Mouse (Mus musculus) heart, embryonic 14.5 days (tissue): ENCODE measurements at regions not wholly inside any gene's neighbourhood (a gene's known extent, or its start where the extent isn't known, plus 50 kb on each side); places are given as distances from the start of the nearest gene placed in this dataset.

Experiments used
- ATAC-seq: fragments of 200-750 bp; cut with Nextera tagmentation; 2 replicates; pipeline ENCODE4 v1.8.0; 2017; ENCODE audit warnings: low read depth, moderate TSS enrichment; ENCODE audit not compliant: insufficient number of reproducible peaks, insufficient read depth, low FRiP score
- H3K27ac ChIP-seq, 2 experiments: fragments of 200-500 bp in 1 of 2; fragments of 300-500 bp in 1 of 2; sonication (generic) in 1 of 2; replicated peaks in 1 of 2; 2 replicates each; pipeline ENCODE4 v1.5.1; 2012 to 2014; ENCODE audit warnings: low read depth in 2 of 2, low read length in 2 of 2, control low read depth in 1 of 2, mild to moderate bottlenecking in 1 of 2, mixed read lengths in 1 of 2; ENCODE audit not compliant: control insufficient read depth in 1 of 2, insufficient read depth in 1 of 2
- H3K27me3 ChIP-seq: fragments of 300-500 bp; sonication (generic); 2 replicates; pipeline ENCODE4 v1.6.1; 2014; ENCODE audit warnings: mild to moderate bottlenecking, low read length, control low read depth; ENCODE audit not compliant: control insufficient read depth, insufficient read depth
- H3K36me3 ChIP-seq: fragments of 300-500 bp; sonication (generic); 2 replicates; pipeline ENCODE4 v1.6.1; 2014; ENCODE audit warnings: mild to moderate bottlenecking, control low read depth, low read length, mixed read lengths; ENCODE audit not compliant: control insufficient read depth, insufficient read depth
- H3K4me1 ChIP-seq, 2 experiments: fragments of 200-500 bp in 1 of 2; fragments of 300-500 bp in 1 of 2; sonication (generic) in 1 of 2; 2 replicates each; pipeline ENCODE4 v1.6.1; 2012 to 2014; ENCODE audit warnings: low read length in 2 of 2, control low read depth in 1 of 2, mixed read lengths in 1 of 2; ENCODE audit not compliant: control insufficient read depth in 2 of 2, insufficient read depth in 2 of 2
- H3K4me2 ChIP-seq: fragments of 300-500 bp; sonication (generic); 2 replicates; pipeline ENCODE4 v1.6.1; 2014; ENCODE audit warnings: mild to moderate bottlenecking, low read length
- H3K4me3 ChIP-seq, 2 experiments: fragments of 200-500 bp in 1 of 2; fragments of 300-500 bp in 1 of 2; sonication (generic) in 1 of 2; 2 replicates each; pipeline ENCODE4 v1.5.1; 2012 to 2014; ENCODE audit warnings: low read length in 2 of 2, mild to moderate bottlenecking in 2 of 2, control low read depth in 1 of 2, low read depth in 1 of 2, moderate library complexity in 1 of 2; ENCODE audit not compliant: control insufficient read depth in 1 of 2, insufficient read depth in 1 of 2
- H3K9ac ChIP-seq: fragments of 300-500 bp; sonication (generic); 2 replicates; pipeline ENCODE4 v1.6.1; 2014; ENCODE audit warnings: mild to moderate bottlenecking, low read length
- H3K9me3 ChIP-seq: fragments of 300-500 bp; sonication (generic); 2 replicates; pipeline ENCODE4 v1.6.1; 2016; ENCODE audit warnings: low read length, control low read depth; ENCODE audit not compliant: control insufficient read depth
- whole genome bisulfite sequencing: fragments of 180-500 bp; shearing (Covaris S2); extraction: QIAGEN DNeasy Blood & Tissue Kit; methylation state at CpG from one replicate; pipeline ENCODE4 v1.1.7; 2014; 5-methylcytosine and 5-hydroxymethylcytosine counted together

- Histone ChIP-seq H3K9ac (no peak overlapping the region), H3K4me2 (no peak overlapping the region), H3K27me3 (no peaks in the 10 kb centered on the region), H3K9me3 (no peaks in the 10 kb centered on the region), H3K4me1 (peaks cover 2 to 4% of the 10 kb centered on the region in 2 experiments; a peak in 1 of 4 replicates), H3K4me3 (no peak overlapping the region), H3K36me3 (no peaks in the 10 kb centered on the region), H3K27ac (no peak overlapping the region)
- WGBS, result 77% methylated on average over 4 of the region's 4 CpGs
- ATAC-seq, result no peak
Observed at GRCm38 (mm10) chr19:60029720-60030119, 86.3 kb upstream of the Rab11fip2 start.

- 66% methylated on average over 12 of the region's 12 CpGs for WGBS
- no peak for ATAC-seq
- Histone ChIP-seq H3K27ac (no peak overlapping the region), H3K4me3 (no peak overlapping the region), H3K4me2 (no peak overlapping the region), H3K9me3 (no peaks in the 10 kb centered on the region), H3K9ac (no peak overlapping the region), H3K36me3 (no peaks in the 10 kb centered on the region), H3K4me1 (no peaks in the 10 kb centered on the region), H3K27me3 (no peaks in the 10 kb centered on the region)
Observed at GRCm38 (mm10) chr19:60015614-60016300, 72.3 kb upstream of the Rab11fip2 start.

GRCm38 (mm10) chr19:59995557-59995956 is 52.1 kb upstream of the Rab11fip2 start:
- Histone ChIP-seq H3K27ac (no peak overlapping the region), H3K4me3 (no peak overlapping the region), H3K9me3 (no peaks in the 10 kb centered on the region), H3K27me3 (no peaks in the 10 kb centered on the region), H3K36me3 (no peaks in the 10 kb centered on the region), H3K4me2 (no peak overlapping the region), H3K4me1 (no peaks in the 10 kb centered on the region), H3K9ac (no peak overlapping the region)
- 67% methylated on average over 1 of the region's 1 CpGs for WGBS
- no peak for ATAC-seq
